Mouse (Mus musculus): Measurements from ENCODE around the gene Slc25a3. TPM values are rescaled to one million over a fixed set of nuclear protein-coding genes. Genes with fewer than 3 reads are reported as not detected.

The Slc25a3 gene
- polyA plus RNA-seq, 1 experiment from 2014 or later: 417 TPM

DNA sequence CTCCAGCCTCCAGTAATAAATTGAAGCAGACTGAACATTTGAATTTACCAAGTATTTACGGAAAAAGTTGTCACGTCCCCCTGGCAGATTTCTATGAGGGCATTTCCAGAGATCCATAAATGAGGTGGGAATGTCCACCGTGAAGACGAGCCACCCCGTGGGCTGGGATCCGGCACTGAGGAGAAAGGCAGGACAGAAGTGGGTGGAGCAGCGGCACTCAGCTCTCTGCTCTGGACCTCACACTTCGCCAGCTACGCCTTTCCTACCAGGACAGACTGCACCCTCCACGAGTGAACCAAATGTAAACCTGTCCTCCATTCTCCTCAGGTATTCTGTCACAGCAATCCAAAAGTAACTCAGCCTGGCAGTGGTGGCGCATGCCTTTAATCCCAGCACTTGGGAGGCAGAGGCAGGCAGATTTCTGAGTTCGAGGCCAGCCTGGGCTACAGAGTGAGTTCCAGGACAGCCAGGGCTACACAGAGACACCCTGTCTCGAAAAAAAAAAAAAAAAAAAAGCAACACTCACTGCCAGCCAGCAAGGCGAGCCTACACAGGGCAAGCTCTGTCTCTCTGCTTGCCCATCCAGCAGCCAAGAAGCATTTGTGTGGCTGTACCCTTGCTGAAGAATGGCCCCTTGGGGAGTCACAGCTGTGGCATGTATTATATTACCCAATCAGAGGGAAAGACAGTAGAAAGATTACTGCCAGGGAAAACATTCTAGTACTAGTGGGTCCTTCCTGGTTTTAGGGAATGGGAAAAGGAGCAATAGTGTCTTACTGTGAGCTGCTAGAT, 20.9 kb downstream of the Slc25a3 start:
- Histone ChIP-seq H3K27me3 (replicated peaks) (no peaks in the 10 kb centered on the region), H3K9me3 (no peaks in the 10 kb centered on the region), H3K4me1 (no peaks in the 10 kb centered on the region), H3K4me3 (no peak overlapping the region), H3K36me3 (peaks cover 5% of the 10 kb centered on the region; the same call in 1 of the 2 replicates), H3K4me2 (replicated peaks) (no peak overlapping the region), H3K9ac (no peak overlapping the region), H3K27ac (no peak overlapping the region)
- ATAC-seq (ENCODE audit: low FRiP score, low read depth): no peak
- WGBS: 89% methylated on average over 14 of the region's 14 CpGs

DNA sequence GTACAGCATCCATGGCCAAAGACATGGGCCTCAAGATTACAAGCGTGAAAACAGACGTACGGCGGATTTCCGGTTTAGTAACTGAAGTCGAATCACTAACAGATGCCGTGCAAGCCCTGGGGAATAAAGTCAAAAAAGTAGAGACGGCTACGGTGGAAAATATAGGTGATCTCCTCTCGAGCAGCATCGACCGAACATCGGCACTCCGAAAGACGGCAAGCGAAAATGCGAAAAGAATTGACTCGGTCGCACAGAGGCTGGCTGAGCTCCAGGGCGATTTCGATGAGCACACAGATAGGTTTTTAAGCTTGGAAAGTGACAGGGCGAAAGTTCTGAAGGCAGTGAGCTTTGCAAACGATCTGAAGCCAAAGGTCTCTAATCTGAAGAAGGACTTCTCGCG, 21.9 kb downstream of the Slc25a3 start:
- ATAC-seq (ENCODE audit: low FRiP score, low read depth): no peak
- Histone ChIP-seq H3K4me1 (no peaks in the 10 kb centered on the region), H3K27ac (no peak overlapping the region), H3K27me3 (replicated peaks) (no peaks in the 10 kb centered on the region), H3K4me2 (replicated peaks) (no peak overlapping the region), H3K9me3 (no peaks in the 10 kb centered on the region), H3K36me3 (peaks cover 5% of the 10 kb centered on the region; the same call in 1 of the 2 replicates), H3K9ac (no peak overlapping the region), H3K4me3 (no peak overlapping the region)
- WGBS: 95% methylated on average over 25 of the region's 25 CpGs

DNA sequence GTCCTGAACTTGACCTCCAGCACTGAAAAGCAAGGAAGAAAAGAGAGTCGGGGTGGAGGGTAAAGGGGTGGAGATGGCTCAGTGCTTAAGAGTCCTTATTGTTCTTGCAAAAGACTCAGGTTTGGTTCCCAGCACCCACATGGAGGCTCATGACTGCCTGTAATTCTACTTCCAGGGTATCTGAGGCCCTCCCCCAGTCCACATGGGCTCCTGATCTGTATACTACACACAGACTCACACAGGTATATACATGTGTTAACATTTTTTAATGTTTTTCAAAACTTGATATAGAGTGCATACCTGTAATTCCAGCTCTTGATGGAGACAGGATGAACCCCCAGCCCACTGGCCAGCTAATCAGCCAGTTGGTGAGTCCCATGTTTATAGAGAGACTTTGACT, 23.8 kb downstream of the Slc25a3 start:
- no peak overlapping the region for H3K4me3 ChIP-seq
- no peak overlapping the region for H3K4me2 ChIP-seq (replicated peaks)
- no peak for ATAC-seq (ENCODE audit: low FRiP score, low read depth)
- H3K4me1 ChIP-seq: no peaks in the 10 kb centered on the region
- no peaks in the 10 kb centered on the region for H3K9me3 ChIP-seq
- H3K27ac ChIP-seq: no peak overlapping the region
- H3K36me3 ChIP-seq: peaks cover 9% of the 10 kb centered on the region
- H3K9ac ChIP-seq: no peak overlapping the region
- no peaks in the 10 kb centered on the region for H3K27me3 ChIP-seq (replicated peaks)
- 89% methylated on average over 1 of the region's 1 CpGs for WGBS

GRCm38 (mm10) chr10:91098056-91098455, 25.8 kb downstream of the Slc25a3 start:
- Histone ChIP-seq H3K9ac (no peak overlapping the region), H3K4me3 (no peak overlapping the region), H3K4me2 (replicated peaks) (no peak overlapping the region), H3K9me3 (no peaks in the 10 kb centered on the region), H3K36me3 (peaks cover 12% of the 10 kb centered on the region), H3K4me1 (no peaks in the 10 kb centered on the region), H3K27ac (no peak overlapping the region), H3K27me3 (replicated peaks) (no peaks in the 10 kb centered on the region)
- ATAC-seq (ENCODE audit: low FRiP score, low read depth): no peak
- WGBS: 95% methylated on average over 8 of the region's 8 CpGs

DNA sequence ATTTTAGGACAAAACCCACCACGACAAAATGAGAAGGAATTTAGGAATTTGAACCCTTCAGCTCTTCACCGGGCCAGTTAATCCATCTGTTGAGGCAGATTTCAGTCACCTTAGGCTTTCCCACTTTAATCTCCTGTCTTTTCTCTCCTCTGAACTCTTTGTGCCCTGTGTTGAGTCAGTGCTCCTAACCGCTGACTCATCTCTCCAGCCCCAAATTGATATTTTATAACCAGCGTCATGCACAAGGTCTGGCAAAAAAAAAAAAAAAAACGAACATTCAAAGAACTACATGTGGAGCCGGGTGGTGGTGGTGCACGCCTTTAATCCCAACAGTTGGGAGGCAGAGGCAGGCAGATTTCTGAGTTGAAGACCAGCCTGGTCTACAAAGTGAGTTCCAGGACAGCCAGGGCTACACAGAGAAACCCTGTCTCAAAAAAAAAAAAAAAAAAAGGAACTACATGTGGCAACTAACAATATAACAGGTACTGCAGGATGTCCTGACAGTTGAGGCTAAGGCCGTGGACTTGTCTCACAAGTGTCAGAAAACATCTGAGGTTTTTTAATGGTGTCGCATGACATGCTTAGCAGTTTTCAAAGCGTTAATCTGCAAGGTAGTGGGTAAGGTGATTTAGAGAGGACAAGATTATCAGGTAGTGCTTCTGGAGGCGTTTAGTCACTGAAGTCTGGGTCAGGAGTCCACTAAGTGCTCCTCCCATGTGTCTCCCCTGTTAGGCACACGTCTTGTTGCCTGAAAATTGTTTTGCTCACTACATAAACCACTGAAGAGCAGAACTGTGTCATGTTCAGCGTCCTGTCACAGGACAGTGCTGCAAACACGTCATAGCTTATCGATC, 29.4 kb downstream of the Slc25a3 start:
- no peak overlapping the region for H3K27ac ChIP-seq
- H3K4me3 ChIP-seq: no peak overlapping the region
- no peaks in the 10 kb centered on the region for H3K4me1 ChIP-seq
- H3K36me3 ChIP-seq: peaks cover 6% of the 10 kb centered on the region; the same call in 1 of the 2 replicates
- H3K4me2 ChIP-seq (replicated peaks): no peak overlapping the region
- 91% methylated on average over 15 of the region's 15 CpGs for WGBS
- no peaks in the 10 kb centered on the region for H3K9me3 ChIP-seq
- ATAC-seq (ENCODE audit: low FRiP score, low read depth): no peak
- no peaks in the 10 kb centered on the region for H3K27me3 ChIP-seq (replicated peaks)
- H3K9ac ChIP-seq: no peak overlapping the region

DNA sequence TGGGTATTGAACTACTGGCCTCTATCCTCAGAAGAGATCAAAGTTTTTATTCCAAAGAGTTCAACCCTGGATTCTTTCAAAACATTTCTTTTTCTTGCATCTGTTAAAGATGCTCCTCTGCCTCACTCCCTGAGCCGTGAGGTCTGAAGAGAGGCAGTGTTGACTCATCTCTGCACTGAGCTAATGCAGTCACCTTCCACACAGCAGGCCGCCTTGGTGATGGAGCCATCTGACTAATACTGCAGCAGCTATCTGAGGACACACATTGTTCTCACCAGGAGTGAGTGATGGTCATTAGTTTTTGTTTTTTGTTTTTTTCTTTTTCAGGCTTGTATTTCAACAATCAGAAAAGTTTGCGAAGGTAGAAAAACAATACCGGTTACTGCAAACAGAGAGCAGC, 31.0 kb downstream of the Slc25a3 start:
- WGBS: 87% methylated on average over 4 of the region's 4 CpGs
- H3K27ac ChIP-seq: no peak overlapping the region
- no peak for ATAC-seq (ENCODE audit: low FRiP score, low read depth)

GRCm38 (mm10) chr10:91083393-91083927, 40.4 kb downstream of the Slc25a3 start:
- H3K4me2 ChIP-seq (replicated peaks): peak overlapping the region; percentile 78
- no peak for ATAC-seq (ENCODE audit: low FRiP score, low read depth)
- H3K4me3 ChIP-seq: peak overlapping the region; percentile 88
- H3K4me1 ChIP-seq: no peaks in the 10 kb centered on the region
- no peak overlapping the region for H3K27ac ChIP-seq
- peak overlapping the region; percentile 70 for H3K9ac ChIP-seq
- no peaks in the 10 kb centered on the region for H3K27me3 ChIP-seq (replicated peaks)
- 50% methylated on average over 12 of the region's 12 CpGs for WGBS
- no peaks in the 10 kb centered on the region for H3K9me3 ChIP-seq
- H3K36me3 ChIP-seq: 0 out of 2 replicates have a peak, but pooled peaks cover 6% of the 10 kb centered on the region

More for the DNA sequence above, 31.0 kb downstream of the Slc25a3 start:
- Histone ChIP-seq H3K4me3 (no peak overlapping the region), H3K36me3 (peaks cover 6% of the 10 kb centered on the region; the same call in 1 of the 2 replicates), H3K4me1 (no peaks in the 10 kb centered on the region), H3K4me2 (replicated peaks) (no peak overlapping the region), H3K9me3 (no peaks in the 10 kb centered on the region), H3K9ac (no peak overlapping the region), H3K27me3 (replicated peaks) (no peaks in the 10 kb centered on the region)

DNA sequence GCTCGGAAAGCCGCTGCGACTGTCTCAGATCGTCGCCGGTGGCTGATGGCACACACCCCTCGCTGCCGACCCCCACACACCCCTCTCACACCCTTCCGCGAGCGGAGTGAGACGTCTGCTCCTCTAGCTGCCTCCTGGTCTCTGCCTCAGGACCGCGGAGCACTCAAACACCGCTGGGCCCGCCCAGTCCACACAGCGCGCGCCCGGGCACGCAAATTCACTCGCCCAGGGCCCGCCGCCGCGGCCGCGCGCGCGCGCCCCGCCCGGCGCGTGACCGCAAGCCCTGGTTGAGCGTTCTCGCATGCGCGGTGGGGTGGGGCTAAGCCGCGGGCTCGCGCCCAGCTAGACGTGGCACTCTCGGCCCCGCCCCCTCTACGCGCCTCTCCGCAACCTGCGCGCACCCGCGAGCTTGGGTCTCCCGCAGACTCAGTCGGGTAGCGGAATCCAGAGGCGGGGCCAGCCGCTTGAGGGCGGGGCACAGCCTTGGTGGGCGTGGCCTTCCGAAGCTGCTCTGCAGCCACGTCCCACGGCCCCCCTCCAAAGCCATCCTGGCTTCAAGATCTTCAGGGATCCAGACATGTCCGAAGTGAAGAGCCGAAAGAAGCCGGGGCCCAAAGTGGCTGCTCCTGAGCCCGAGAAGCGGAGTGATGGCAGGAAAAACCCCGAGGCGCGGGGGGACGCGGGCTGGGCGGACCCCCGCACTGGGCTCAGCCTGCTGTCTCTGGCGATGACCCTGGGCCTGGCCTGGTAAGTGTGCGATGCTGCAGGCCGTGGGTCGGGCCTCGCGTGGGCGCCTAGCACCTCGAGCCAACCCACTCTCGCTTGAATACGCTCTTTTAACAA, 41.1 kb downstream of the Slc25a3 start, which contains the start of the genes Apaf1 and Ikbip:
TSS of gene Apaf1 (minus strand) at position 221 of the 843 bp plus-strand sequence.
TSS of gene Ikbip (plus strand) at position 391 of the 843 bp plus-strand sequence.
- H3K9me3 ChIP-seq: no peaks in the 10 kb centered on the region
- H3K4me3 ChIP-seq: peak within 1 kb of the TSS; percentile 88
- peak; percentile 97 for ATAC-seq (ENCODE audit: low FRiP score, low read depth)
- H3K36me3 ChIP-seq: peaks cover 10% of the 10 kb centered on the region
- peak within 1 kb of the TSS; percentile 78 for H3K4me2 ChIP-seq (replicated peaks)
- H3K27me3 ChIP-seq (replicated peaks): no peaks in the 10 kb centered on the region
- no peaks in the 10 kb centered on the region for H3K4me1 ChIP-seq
- H3K27ac ChIP-seq: peak within 1 kb of the TSS; percentile 74
- WGBS: under 1% methylated on average over 87 of the region's 87 CpGs
- H3K9ac ChIP-seq: peak within 1 kb of the TSS; percentile 87

DNA sequence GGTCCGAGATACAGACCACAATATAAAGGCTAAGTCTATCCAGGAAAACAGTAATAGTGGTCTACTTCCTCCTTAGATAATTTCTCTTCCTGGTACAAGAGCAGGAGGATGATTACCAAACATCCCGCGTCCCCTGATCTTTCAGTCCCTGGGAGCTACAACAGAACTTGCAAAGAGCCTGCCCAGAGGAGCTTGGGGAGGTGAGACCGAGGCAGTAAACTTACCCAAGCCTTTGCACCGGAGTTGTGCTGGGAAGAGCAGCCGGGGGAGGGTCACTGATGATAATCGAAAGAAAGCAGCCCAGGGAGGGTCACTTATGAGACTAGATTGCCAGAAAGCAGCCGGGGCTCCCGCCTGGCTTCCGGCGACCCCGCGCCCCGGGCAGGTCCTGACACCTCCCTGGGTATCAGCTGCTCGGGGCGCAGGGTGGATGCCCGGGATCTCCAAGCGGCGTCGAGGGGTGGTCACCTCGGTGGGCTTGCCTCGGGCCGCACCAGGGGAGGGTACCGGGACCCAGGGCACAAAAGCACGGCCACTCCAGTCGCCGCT, 41.8 kb downstream of the Slc25a3 start:
- Histone ChIP-seq H3K27me3 (replicated peaks) (no peaks in the 10 kb centered on the region), H3K36me3 (peaks cover 17% of the 10 kb centered on the region), H3K4me1 (no peaks in the 10 kb centered on the region), H3K9ac (peak overlapping the region; percentile 87), H3K4me2 (replicated peaks) (peak overlapping the region; percentile 78), H3K9me3 (no peaks in the 10 kb centered on the region), H3K27ac (peak overlapping the region; percentile 74), H3K4me3 (peak overlapping the region; percentile 88)
- under 1% methylated on average over 27 of the region's 27 CpGs for WGBS
- peak; percentile 41 for ATAC-seq (ENCODE audit: low FRiP score, low read depth)

DNA sequence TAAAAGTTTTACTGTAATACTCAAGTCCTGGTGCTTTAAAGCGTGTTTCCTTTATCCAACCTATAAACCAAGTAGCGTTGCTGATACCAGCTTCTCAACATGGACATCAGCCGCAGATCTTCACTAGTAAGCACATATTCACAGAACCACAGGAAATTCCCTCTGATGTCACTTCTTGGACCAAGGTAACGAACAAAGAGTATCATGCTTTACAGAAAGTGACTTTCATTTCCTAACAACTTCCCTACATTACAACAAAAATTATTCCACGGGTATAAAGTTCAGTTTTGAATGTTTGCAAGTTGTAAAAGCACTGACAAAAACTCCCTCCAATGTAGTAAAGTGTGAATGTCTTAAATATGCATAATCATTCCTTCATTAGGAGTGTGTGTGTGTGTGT, 43.3 kb downstream of the Slc25a3 start:
- no peaks in the 10 kb centered on the region for H3K27me3 ChIP-seq (replicated peaks)
- no peak for ATAC-seq (ENCODE audit: low FRiP score, low read depth)
- no peaks in the 10 kb centered on the region for H3K9me3 ChIP-seq
- no peak overlapping the region for H3K9ac ChIP-seq
- 90% methylated on average over 5 of the region's 5 CpGs for WGBS
- H3K4me3 ChIP-seq: no peak overlapping the region
- H3K36me3 ChIP-seq: peaks cover 24% of the 10 kb centered on the region
- no peaks in the 10 kb centered on the region for H3K4me1 ChIP-seq
- H3K4me2 ChIP-seq (replicated peaks): no peak overlapping the region
- H3K27ac ChIP-seq: no peak overlapping the region

DNA sequence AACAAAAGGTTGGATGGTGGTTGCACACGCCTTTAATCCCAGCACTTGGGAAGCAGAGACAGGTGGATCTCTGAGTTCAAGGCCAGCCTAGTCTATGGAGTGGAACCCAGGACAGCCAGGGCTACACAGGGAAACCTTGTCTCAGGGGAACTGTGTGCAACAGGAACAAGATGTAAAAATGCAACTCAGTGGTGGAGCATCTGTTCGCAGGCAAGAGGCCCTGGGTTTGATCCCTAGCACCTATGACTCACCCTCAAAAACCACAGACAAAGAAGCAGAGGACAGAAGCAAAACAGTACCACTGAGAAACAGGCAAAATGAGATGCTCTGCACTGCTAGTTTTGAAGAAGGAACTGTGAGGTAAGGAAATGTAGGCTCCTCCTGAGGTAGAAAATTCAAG, 47.2 kb downstream of the Slc25a3 start:
- ATAC-seq (ENCODE audit: low FRiP score, low read depth): no peak
- Histone ChIP-seq H3K27me3 (replicated peaks) (no peaks in the 10 kb centered on the region), H3K9me3 (no peaks in the 10 kb centered on the region), H3K27ac (no peak overlapping the region), H3K4me3 (no peak overlapping the region), H3K4me2 (replicated peaks) (no peak overlapping the region), H3K36me3 (peaks cover 35% of the 10 kb centered on the region), H3K9ac (no peak overlapping the region), H3K4me1 (no peaks in the 10 kb centered on the region)
- WGBS: 89% methylated on average over 2 of the region's 2 CpGs
